In genomic region chr2:17730648-17730956, GRCm38 (mm10) we compare ENCODE assay signal across 8 mouse cellular contexts. TPM values are rescaled to one million over a fixed set of nuclear protein-coding genes. Genes with fewer than 3 reads are reported as not detected.
DNase-seq lines count a peak whose midpoint lies in the region; ATAC-seq and TF ChIP-seq lines count a peak whose summit lies in the region.

No protein-coding gene starts in this region.

- no peaks in the 10 kb centered on the region for H3K79me3 ChIP-seq in C2C12 (ENCODE audit: low read depth)

- no peak overlapping the region for H3K27ac ChIP-seq in heart, embryonic 13.5 days (replicated peaks)
- no peak overlapping the region for H3K27ac ChIP-seq in embryonic fibroblast, embryonic 13.5 days (ENCODE audit: insufficient read depth, low read length)
- no peak overlapping the region for H3K27ac ChIP-seq in limb, embryonic 14.5 days (replicated peaks; ENCODE audit: low read depth, low read length)

- H3K27me3 ChIP-seq in heart, embryonic 13.5 days (replicated peaks), result peaks cover 51% of the 10 kb centered on the region
- H3K27me3 ChIP-seq in C2C12 (ENCODE audit: control insufficient read depth, insufficient read depth, insufficient read length), result no peaks in the 10 kb centered on the region
- peaks cover 20% of the 10 kb centered on the region; the same call in 1 of the 2 replicates for H3K27me3 ChIP-seq in limb, embryonic 14.5 days (ENCODE audit: control insufficient read depth, insufficient read depth, low read length)

- DNase-seq in heart, adult 11 months, result no peak
- no peak for DNase-seq in limb, embryonic 14.5 days (ENCODE audit: low spot score)
- peak; percentile 46 for DNase-seq in testis, postnatal 10 days (ENCODE audit: low spot score)
- no peak for DNase-seq in urinary bladder, postnatal 10 days (ENCODE audit: low spot score)
- no peak for DNase-seq in ovary, adult 18-20 months (ENCODE audit: low spot score)

- H3K4me1 ChIP-seq in heart, embryonic 13.5 days, result peaks cover 10% of the 10 kb centered on the region; the same call in 1 of the 2 replicates
- no peaks in the 10 kb centered on the region for H3K4me1 ChIP-seq in embryonic fibroblast, embryonic 13.5 days (ENCODE audit: control insufficient read depth, insufficient read depth, low read length)
- peaks cover 8% of the 10 kb centered on the region for H3K4me1 ChIP-seq in limb, embryonic 14.5 days (ENCODE audit: control insufficient read depth, insufficient read depth, low read length)

- peak overlapping the region; percentile 84 for H3K9ac ChIP-seq in heart, embryonic 13.5 days
- H3K9ac ChIP-seq in limb, embryonic 14.5 days (ENCODE audit: low read depth, low read length, severe bottlenecking), result peak overlapping the region; percentile 65

- H3K4me3 ChIP-seq in heart, embryonic 13.5 days, result peak overlapping the region; percentile 74
- H3K4me3 ChIP-seq in C2C12 (ENCODE audit: insufficient read depth, poor library complexity, severe bottlenecking), result no peak overlapping the region
- peak overlapping the region; percentile 48 for H3K4me3 ChIP-seq in embryonic fibroblast, embryonic 13.5 days (ENCODE audit: insufficient read depth, low read length)
- peak overlapping the region; percentile 63 for H3K4me3 ChIP-seq in limb, embryonic 14.5 days (replicated peaks; ENCODE audit: low read length)

- no peak for TF ChIP-seq POLR2A in embryonic fibroblast, embryonic 13.5 days (IDR thresholded peaks at IDR 0.05; ENCODE audit: low read depth, low read length)
- TF ChIP-seq POLR2A in limb, embryonic 14.5 days (IDR thresholded peaks at IDR 0.05; ENCODE audit: borderline replicate concordance, extremely low read depth, insufficient read depth, insufficient read length), result no peak

- under 1% methylated on average over 20 of the region's 20 CpGs for WGBS in heart, embryonic 13.5 days
- WGBS in limb, embryonic 14.5 days, result 2% methylated on average over 18 of the region's 20 CpGs

- no peak for ATAC-seq in heart, embryonic 13.5 days (ENCODE audit: extremely low read depth, insufficient number of reproducible peaks, low FRiP score, low TSS enrichment)
- ATAC-seq in limb, embryonic 14.5 days (ENCODE audit: low FRiP score, low read depth), result peak; percentile 36

- H3K4me2 ChIP-seq in heart, embryonic 13.5 days, result peak overlapping the region; percentile 98
- peak overlapping the region; percentile 100 for H3K4me2 ChIP-seq in limb, embryonic 14.5 days (replicated peaks; ENCODE audit: low read depth, low read length, severe bottlenecking)

- peak overlapping the region; percentile 34 for H3ac ChIP-seq in C2C12 (ENCODE audit: control insufficient read depth, insufficient read length, low read depth)

- TF ChIP-seq CTCF in C2C12 (IDR thresholded peaks at IDR 0.05; ENCODE audit: control insufficient read depth, insufficient read depth, insufficient read length), result no peak
- TF ChIP-seq CTCF in embryonic fibroblast, embryonic 13.5 days (IDR thresholded peaks at IDR 0.05; ENCODE audit: borderline replicate concordance, insufficient read depth, low read length), result no peak

- H3K79me2 ChIP-seq in C2C12 (ENCODE audit: control insufficient read depth, insufficient read depth), result no peaks in the 10 kb centered on the region

- no peaks in the 10 kb centered on the region for H3K9me3 ChIP-seq in heart, embryonic 13.5 days
- H3K9me3 ChIP-seq in limb, embryonic 14.5 days (ENCODE audit: control insufficient read depth, low read length), result no peaks in the 10 kb centered on the region

- no peaks in the 10 kb centered on the region for H3K36me3 ChIP-seq in heart, embryonic 13.5 days
- no peaks in the 10 kb centered on the region for H3K36me3 ChIP-seq in C2C12 (ENCODE audit: control insufficient read depth, insufficient read depth)
- no peaks in the 10 kb centered on the region for H3K36me3 ChIP-seq in limb, embryonic 14.5 days (ENCODE audit: control insufficient read depth, insufficient read depth, low read length)

TF ChIP-seq in C2C12, 6 proteins besides CTCF, POLR2A, EP300 and RAD21:
- TF ChIP-seq CEBPB (IDR thresholded peaks at IDR 0.05; ENCODE audit: low read depth), result no peak

RNA-seq across cellular contexts. Expression of gene Nebl, which starts 0.7 kb away (rescaled TPM):
- 220 and 249 TPM in 2 replicates for polyA plus RNA-seq in heart, embryonic 13.5 days (2015; fragmentation: Nextera tagmentation; extraction: Ambion mirVana)
- 0.50 TPM for polyA plus RNA-seq in C2C12 (2012; fragmentation: generic; extraction: Trizol)
- 0.58 and 1.2 TPM in 2 replicates for polyA plus RNA-seq in embryonic fibroblast, embryonic 13.5 days (2011; ENCODE audit: insufficient read length, low read depth, missing spikeins)
- 8.8 and 14.3 TPM in 2 replicates for polyA plus RNA-seq in limb, embryonic 14.5 days (2012; rRNA removed)
- 23.9 and 25.7 TPM in 2 replicates for polyA plus RNA-seq in limb, embryonic 14.5 days (2014; fragmentation: Nextera tagmentation; extraction: Ambion mirVana)
